Mouse (Mus musculus) neural tube, embryonic 11.5 days (tissue): ENCODE results near the gene Ncor2. TPM values are rescaled to one million over a fixed set of nuclear protein-coding genes. Genes with fewer than 3 reads are reported as not detected.
"Not testable (repeated sequence)": the region's sequence is repeated elsewhere in the genome, so short reads cannot be mapped to it uniquely, and the experiment has no call there.

Experiments
- ATAC-seq: fragments of 200-750 bp; cut with Nextera tagmentation; 2 replicates; pipeline ENCODE4 v1.8.0; 2017; ENCODE audit warnings: moderate number of reproducible peaks, mild to moderate bottlenecking, moderate TSS enrichment, moderate library complexity; ENCODE audit not compliant: insufficient read depth, low FRiP score, low TSS enrichment
- DNase-seq: peaks from one replicate; pipeline ENCODE4 v3.0.0-alpha.2; 2015; ENCODE audit warnings: low spot score
- H3K27ac ChIP-seq: fragments of 300-500 bp; sonication (generic); 2 replicates; pipeline ENCODE4 v1.5.1; 2014; ENCODE audit warnings: low read depth, mild to moderate bottlenecking, low read length
- H3K27me3 ChIP-seq: fragments of 300-500 bp; sonication (generic); 2 replicates; pipeline ENCODE4 v1.6.1; 2014; ENCODE audit warnings: mild to moderate bottlenecking, low read length, mixed read lengths; ENCODE audit not compliant: control insufficient read depth, insufficient read depth
- H3K36me3 ChIP-seq: fragments of 300-500 bp; sonication (generic); 2 replicates; pipeline ENCODE4 v1.6.1; 2014; ENCODE audit warnings: mild to moderate bottlenecking, low read length, moderate library complexity, mixed read lengths; ENCODE audit not compliant: control insufficient read depth, insufficient read depth
- H3K4me1 ChIP-seq: fragments of 300-500 bp; sonication (generic); 2 replicates; pipeline ENCODE4 v1.6.1; 2014; ENCODE audit warnings: low read length, mixed read lengths; ENCODE audit not compliant: control insufficient read depth, insufficient read depth
- H3K4me2 ChIP-seq: fragments of 300-500 bp; sonication (generic); 2 replicates; pipeline ENCODE4 v1.6.1; 2014; ENCODE audit warnings: low read depth, mild to moderate bottlenecking, moderate library complexity
- H3K4me3 ChIP-seq: fragments of 300-500 bp; sonication (generic); 2 replicates; pipeline ENCODE4 v1.5.1; 2014; ENCODE audit warnings: low read depth, low read length
- H3K9ac ChIP-seq: fragments of 300-500 bp; sonication (generic); 2 replicates; pipeline ENCODE4 v1.6.1; 2014; ENCODE audit warnings: mild to moderate bottlenecking, low read length
- H3K9me3 ChIP-seq: fragments of 300-500 bp; sonication (generic); 2 replicates; pipeline ENCODE4 v1.6.1; 2016; ENCODE audit warnings: low read length; ENCODE audit not compliant: control insufficient read depth
- WGBS: fragments of 180-500 bp; shearing (Covaris S2); extraction: QIAGEN DNeasy Blood & Tissue Kit; methylation state at CpG from one replicate; pipeline ENCODE4 v1.1.7; 2014; 5-methylcytosine and 5-hydroxymethylcytosine counted together
- polyA plus RNA-seq: library from polyadenylated mRNA; unstranded; fragments of >200 nt; fragmentation: Nextera tagmentation; extraction: Ambion mirVana; gene quantifications from 2 replicates; pipeline ENCODE4 v1.2.1, GENCODE M21; 2014

Ncor2 gene
- polyA plus RNA-seq, 1 experiment from 2014 or later = 24.3 TPM

DNA sequence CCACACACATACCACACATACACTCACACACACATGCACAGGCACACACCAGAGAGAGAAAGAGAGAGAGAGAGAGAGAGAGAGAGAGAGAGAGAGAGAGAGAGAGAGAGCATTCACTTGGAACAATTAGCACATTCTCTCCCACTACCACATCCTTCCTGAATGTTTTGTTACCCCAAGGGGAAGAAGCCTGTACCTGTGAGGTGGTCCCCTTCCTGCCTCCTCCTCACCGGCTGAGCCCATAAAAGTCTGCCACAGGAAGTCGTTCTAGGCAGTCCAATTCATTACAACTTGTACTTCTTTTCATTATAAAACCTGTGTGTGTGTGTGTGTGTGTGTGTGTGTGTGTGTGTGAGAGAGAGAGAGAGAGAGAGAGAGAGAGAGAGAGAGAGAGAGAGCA is 18.3 kb upstream of the Ncor2 start:
- not testable (repeated sequence) for H3K27me3 ChIP-seq, H3K4me3 ChIP-seq, DNase-seq, H3K9me3 ChIP-seq, H3K36me3 ChIP-seq, H3K4me1 ChIP-seq, H3K9ac ChIP-seq, ATAC-seq, H3K4me2 ChIP-seq, H3K27ac ChIP-seq
- WGBS = 51% methylated on average over 2 of the region's 2 CpGs

GRCm38 (mm10) chr5:125196054-125196453 is 17.0 kb upstream of the Ncor2 start:
- no peak overlapping the region for H3K4me3 ChIP-seq
- 80% methylated on average over 13 of the region's 13 CpGs for WGBS
- DNase-seq (no peak), ATAC-seq (no peak)
- H3K9me3 ChIP-seq = no peaks in the 10 kb centered on the region
- no peak overlapping the region for H3K27ac ChIP-seq
- no peaks in the 10 kb centered on the region for H3K4me1 ChIP-seq
- no peaks in the 10 kb centered on the region for H3K36me3 ChIP-seq
- no peak overlapping the region for H3K4me2 ChIP-seq
- no peaks in the 10 kb centered on the region for H3K27me3 ChIP-seq
- H3K9ac ChIP-seq = no peak overlapping the region

- Histone ChIP-seq H3K36me3 (no peaks in the 10 kb centered on the region), H3K4me1 (no peaks in the 10 kb centered on the region), H3K27me3 (no peaks in the 10 kb centered on the region), H3K27ac (0 out of 2 replicates have a peak overlapping the region, but pooled peaks have one; percentile 10), H3K4me2 (no peak overlapping the region), H3K9me3 (no peaks in the 10 kb centered on the region), H3K9ac (no peak overlapping the region), H3K4me3 (no peak overlapping the region)
- DNase-seq (no peak), ATAC-seq (no peak)
- WGBS = 49% methylated on average over 3 of the region's 3 CpGs
These were observed 16.1 kb upstream of the Ncor2 start for GRCm38 (mm10) chr5:125195142-125195541.

- H3K4me3 ChIP-seq = no peak overlapping the region
- peaks cover 2% of the 10 kb centered on the region; the same call in 1 of the 2 replicates for H3K4me1 ChIP-seq
- H3K27me3 ChIP-seq = no peaks in the 10 kb centered on the region
- ATAC-seq (no peak), DNase-seq (no peak)
- H3K27ac ChIP-seq = no peak overlapping the region
- no peaks in the 10 kb centered on the region for H3K9me3 ChIP-seq
- no peak overlapping the region for H3K9ac ChIP-seq
- no peaks in the 10 kb centered on the region for H3K36me3 ChIP-seq
- H3K4me2 ChIP-seq = no peak overlapping the region
- WGBS = 70% methylated on average over 25 of the region's 25 CpGs
These were observed 14.7 kb upstream of the Ncor2 start for GRCm38 (mm10) chr5:125193478-125194439.

DNA sequence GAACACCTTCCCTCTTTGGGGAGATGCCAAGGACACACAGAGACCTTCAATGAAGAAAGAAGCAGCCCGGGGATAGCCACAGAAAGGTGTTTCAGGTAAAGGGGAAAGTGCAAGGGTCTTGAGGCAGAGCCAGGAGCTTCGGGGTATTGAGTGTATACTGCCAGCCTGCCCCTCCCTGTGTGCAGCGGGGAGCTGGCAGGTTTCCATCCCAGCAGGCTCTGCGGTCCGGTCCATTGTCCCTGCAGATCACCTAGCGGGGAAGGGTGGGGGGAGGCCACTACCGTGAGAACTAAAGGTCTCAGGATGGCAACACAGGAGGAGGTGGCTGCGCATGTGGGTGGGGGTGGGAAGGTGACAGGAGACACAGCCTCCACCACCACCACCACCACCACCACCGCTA is 12.6 kb upstream of the Ncor2 start:
- H3K9ac ChIP-seq = no peak overlapping the region
- ATAC-seq = no peak
- WGBS = 53% methylated on average over 9 of the region's 9 CpGs
- H3K27me3 ChIP-seq = no peaks in the 10 kb centered on the region
- H3K4me2 ChIP-seq = no peak overlapping the region
- no peak overlapping the region for H3K4me3 ChIP-seq
- H3K36me3 ChIP-seq = no peaks in the 10 kb centered on the region
- DNase-seq = no peak
- peaks cover 4% of the 10 kb centered on the region; the same call in 1 of the 2 replicates for H3K4me1 ChIP-seq
- no peaks in the 10 kb centered on the region; the same call in 1 of the 2 replicates for H3K9me3 ChIP-seq
- no peak overlapping the region for H3K27ac ChIP-seq

DNA sequence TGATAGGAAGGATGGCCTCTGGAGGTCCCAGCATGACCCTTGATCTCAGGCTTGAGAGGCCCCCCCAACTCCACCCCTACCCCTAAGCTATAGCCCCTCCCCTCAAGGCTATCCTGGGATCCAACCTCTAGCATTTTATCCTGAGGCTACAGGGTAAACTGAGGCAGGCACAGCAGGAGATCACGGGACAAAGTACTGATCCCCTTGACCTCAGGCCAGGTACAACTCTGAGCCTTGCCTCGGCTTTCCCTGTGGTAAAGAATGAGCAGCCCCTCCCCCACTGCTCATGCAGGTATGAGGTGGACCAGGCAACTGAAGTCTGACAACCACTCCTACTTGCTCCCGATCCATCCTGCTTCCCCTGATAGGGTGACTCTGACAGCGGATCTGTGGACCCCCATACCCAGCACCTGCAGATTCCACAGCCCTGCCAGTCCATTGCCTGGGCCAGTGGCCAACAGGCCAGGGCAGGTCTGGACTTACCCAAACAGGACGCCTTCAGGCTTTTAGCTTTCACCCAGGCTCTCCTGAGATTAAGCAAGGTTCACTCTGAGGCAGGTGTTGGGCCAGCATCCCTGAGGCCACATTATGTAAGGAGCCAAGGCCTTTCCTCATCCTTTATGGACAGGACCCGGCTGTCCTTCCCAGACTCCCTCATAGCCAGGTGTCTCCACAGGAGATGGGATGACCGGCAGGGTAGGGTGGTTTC is 11.2 kb upstream of the Ncor2 start:
- ATAC-seq = no peak

DNA sequence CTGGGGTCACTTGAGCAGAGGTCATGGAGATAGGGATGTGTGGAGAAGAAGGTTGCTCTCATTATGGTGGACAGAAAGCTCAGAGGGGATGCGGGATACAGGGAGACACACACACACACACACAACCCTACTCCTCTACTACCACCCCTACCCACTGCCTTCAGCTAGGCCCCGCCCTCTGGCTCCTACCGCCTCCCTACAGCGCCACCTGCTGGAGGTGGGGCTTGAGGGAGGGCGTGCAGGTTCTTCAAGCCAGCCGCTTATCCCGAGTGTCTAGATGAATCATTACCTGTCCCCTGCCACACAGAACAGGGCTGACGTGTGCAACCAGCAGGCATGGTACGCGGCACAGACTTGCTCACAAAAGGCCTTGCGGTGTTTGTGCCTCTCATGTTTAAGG is 10.6 kb upstream of the Ncor2 start:
- H3K4me2 ChIP-seq = no peak overlapping the region
- H3K4me3 ChIP-seq = no peak overlapping the region
- DNase-seq (peak; percentile 82), ATAC-seq (no peak)
- H3K27me3 ChIP-seq = no peaks in the 10 kb centered on the region
- WGBS = 51% methylated on average over 11 of the region's 11 CpGs
- no peaks in the 10 kb centered on the region for H3K36me3 ChIP-seq
- no peak overlapping the region for H3K9ac ChIP-seq
- peaks cover 8% of the 10 kb centered on the region for H3K4me1 ChIP-seq
- H3K27ac ChIP-seq = no peak overlapping the region
- no peaks in the 10 kb centered on the region; the same call in 1 of the 2 replicates for H3K9me3 ChIP-seq

More for the DNA sequence above, 11.2 kb upstream of the Ncor2 start:
- no peaks in the 10 kb centered on the region; the same call in 1 of the 2 replicates for H3K9me3 ChIP-seq
- no peak overlapping the region for H3K9ac ChIP-seq
- no peaks in the 10 kb centered on the region for H3K36me3 ChIP-seq
- H3K27ac ChIP-seq = no peak overlapping the region
- H3K4me2 ChIP-seq = no peak overlapping the region
- peaks cover 4% of the 10 kb centered on the region; the same call in 1 of the 2 replicates for H3K4me1 ChIP-seq
- WGBS = 84% methylated on average over 7 of the region's 7 CpGs
- no peak overlapping the region for H3K4me3 ChIP-seq
- H3K27me3 ChIP-seq = no peaks in the 10 kb centered on the region
- no peak for DNase-seq

DNA sequence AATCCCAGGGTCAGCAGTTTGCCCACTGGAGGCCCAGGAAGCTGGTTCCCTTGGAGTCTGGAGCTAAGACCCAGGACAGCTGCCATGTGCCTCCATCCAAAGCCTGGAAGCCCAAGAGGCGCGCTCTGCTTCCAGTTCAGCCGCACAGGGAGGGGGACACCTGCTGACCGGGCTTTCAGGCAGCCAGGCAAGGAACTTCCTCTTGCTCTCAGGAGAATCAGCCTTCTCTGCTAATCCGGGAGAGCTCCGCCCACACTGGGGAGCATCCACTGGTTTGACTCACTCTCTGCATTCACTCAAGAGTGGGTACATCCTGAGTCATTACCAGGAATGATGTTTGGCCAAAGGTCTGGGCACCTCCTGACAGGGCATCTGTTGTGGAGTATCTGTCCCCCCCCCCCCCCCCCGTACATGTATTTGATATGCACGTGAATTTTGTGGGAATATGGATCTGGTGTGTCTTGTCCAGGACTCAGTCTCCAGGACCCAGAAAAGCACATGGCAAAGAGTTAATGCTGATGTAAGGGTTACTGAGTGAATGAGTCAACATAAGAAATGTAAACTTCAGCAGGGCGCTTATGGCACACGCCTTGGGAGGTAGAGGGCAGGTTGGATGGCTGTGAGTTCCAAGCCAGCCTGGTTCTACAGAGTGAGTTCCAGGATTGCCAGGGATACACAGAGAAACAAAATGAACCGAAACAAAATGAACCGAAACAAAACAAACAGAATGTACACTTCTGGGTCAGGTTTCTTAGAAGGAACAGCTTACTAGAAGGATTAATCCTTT is 10.0 kb upstream of the Ncor2 start:
- Histone ChIP-seq H3K27ac (no peak overlapping the region), H3K4me3 (no peak overlapping the region), H3K9me3 (no peaks in the 10 kb centered on the region; the same call in 1 of the 2 replicates), H3K4me1 (peaks cover 8% of the 10 kb centered on the region), H3K27me3 (no peaks in the 10 kb centered on the region), H3K9ac (no peak overlapping the region), H3K36me3 (no peaks in the 10 kb centered on the region), H3K4me2 (no peak overlapping the region)
- ATAC-seq (no peak), DNase-seq (no peak)
- 39% methylated on average over 12 of the region's 12 CpGs for WGBS
